Mouse (Mus musculus): Measurements from ENCODE around the gene Zfp810. TPM values are rescaled to one million over a fixed set of nuclear protein-coding genes. Genes with fewer than 3 reads are reported as not detected.

The Zfp810 gene
- polyA plus RNA-seq, 1 experiment from 2014 or later = 29.0 TPM

GRCm38 (mm10) chr9:22256579-22256978 is 50.9 kb downstream of the Zfp810 start:
- H3K4me3 ChIP-seq = no peak overlapping the region
- no peaks in the 10 kb centered on the region for H3K27me3 ChIP-seq (ENCODE audit: insufficient read depth, poor library complexity, severe bottlenecking)
- 95% methylated on average over 4 of the region's 4 CpGs for WGBS
- no peak overlapping the region for H3K27ac ChIP-seq
- H3K36me3 ChIP-seq = peaks cover 66% of the 10 kb centered on the region
- H3K9me3 ChIP-seq = peaks cover 29% of the 10 kb centered on the region
- H3K4me1 ChIP-seq (replicated peaks) = 0 out of 2 replicates have a peak, but pooled peaks cover 8% of the 10 kb centered on the region
- no peak for DNase-seq (ENCODE audit: low spot score)

DNA sequence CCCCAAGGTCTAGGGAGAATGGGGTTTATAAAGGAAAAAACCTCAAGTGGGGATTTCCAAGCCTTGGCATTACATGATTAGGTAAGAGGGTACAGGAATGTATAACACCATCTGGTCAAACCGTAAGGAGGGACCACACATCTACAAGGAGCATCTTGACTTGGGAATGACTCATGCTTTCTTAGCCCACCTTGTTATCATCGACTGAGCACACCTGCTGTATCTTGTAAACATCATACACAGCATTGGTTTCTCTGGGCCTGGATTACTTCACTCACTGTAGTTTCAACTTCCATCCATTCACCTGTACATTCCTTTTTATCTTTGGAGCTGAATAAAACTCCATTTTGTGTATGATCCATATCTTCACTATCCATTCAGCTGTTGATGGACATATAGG is 63.2 kb downstream of the Zfp810 start:
- Histone ChIP-seq H3K4me1 (replicated peaks) (no peaks in the 10 kb centered on the region), H3K27me3 (ENCODE audit: insufficient read depth, poor library complexity, severe bottlenecking) (no peaks in the 10 kb centered on the region), H3K27ac (no peak overlapping the region), H3K36me3 (peaks cover 98% of the 10 kb centered on the region), H3K9me3 (peaks cover 46% of the 10 kb centered on the region), H3K4me3 (no peak overlapping the region)
- 98% methylated on average over 2 of the region's 2 CpGs for WGBS
- no peak for DNase-seq (ENCODE audit: low spot score)

GRCm38 (mm10) chr9:22240001-22240400 is 67.4 kb downstream of the Zfp810 start:
- DNase-seq (ENCODE audit: low spot score) = no peak
- Histone ChIP-seq H3K9me3 (peaks cover 22% of the 10 kb centered on the region), H3K4me1 (replicated peaks) (no peaks in the 10 kb centered on the region), H3K27ac (no peak overlapping the region), H3K36me3 (peaks cover 97% of the 10 kb centered on the region), H3K27me3 (ENCODE audit: insufficient read depth, poor library complexity, severe bottlenecking) (no peaks in the 10 kb centered on the region), H3K4me3 (no peak overlapping the region)
- 89% methylated on average over 4 of the region's 4 CpGs for WGBS

DNA sequence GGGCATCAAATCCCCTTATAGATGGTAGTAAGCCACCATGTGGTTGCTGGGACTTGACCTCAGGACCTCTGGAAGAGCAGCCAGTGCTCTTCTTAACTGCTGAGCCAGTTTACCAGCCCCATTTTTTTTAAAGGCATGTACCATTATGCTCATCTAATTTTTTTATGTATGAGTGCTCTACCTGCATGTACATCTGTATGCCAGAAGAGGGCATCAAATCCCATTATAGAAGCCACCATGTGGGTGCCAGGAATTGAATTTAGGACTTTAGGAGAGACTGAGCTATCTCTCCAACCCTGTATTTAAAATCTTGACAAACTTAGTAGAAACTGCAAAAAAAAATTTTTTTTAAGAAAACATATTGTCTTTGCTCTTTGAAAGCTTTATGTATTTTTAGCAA is 76.9 kb downstream of the Zfp810 start:
- DNase-seq (ENCODE audit: low spot score) = no peak
- no peak overlapping the region for H3K27ac ChIP-seq
- peaks cover 16% of the 10 kb centered on the region for H3K36me3 ChIP-seq
- no peaks in the 10 kb centered on the region for H3K4me1 ChIP-seq (replicated peaks)
- H3K27me3 ChIP-seq (ENCODE audit: insufficient read depth, poor library complexity, severe bottlenecking) = no peaks in the 10 kb centered on the region
- no peak overlapping the region for H3K4me3 ChIP-seq
- no peaks in the 10 kb centered on the region for H3K9me3 ChIP-seq

DNA sequence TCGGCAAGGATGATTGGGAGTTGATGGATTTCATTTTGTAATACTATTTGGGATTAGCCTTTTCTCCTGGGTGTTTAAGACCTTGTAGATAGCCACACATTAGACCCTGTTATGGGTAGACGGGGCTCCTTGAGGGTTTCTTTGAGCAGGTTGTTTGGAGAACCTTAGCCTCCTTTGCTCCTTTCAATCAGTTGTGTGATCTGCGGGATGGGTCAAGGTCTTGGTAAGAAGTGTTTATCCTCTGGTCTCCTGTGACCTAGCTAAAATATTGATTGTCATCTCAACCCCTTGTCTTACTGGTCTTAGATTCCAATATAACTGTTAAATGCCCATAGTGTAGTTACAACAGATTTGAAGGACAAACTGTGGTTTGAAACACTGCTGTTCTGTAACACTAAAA is 77.4 kb downstream of the Zfp810 start:
- Histone ChIP-seq H3K36me3 (peaks cover 11% of the 10 kb centered on the region), H3K27ac (no peak overlapping the region), H3K4me1 (replicated peaks) (no peaks in the 10 kb centered on the region), H3K9me3 (no peaks in the 10 kb centered on the region), H3K27me3 (ENCODE audit: insufficient read depth, poor library complexity, severe bottlenecking) (no peaks in the 10 kb centered on the region), H3K4me3 (no peak overlapping the region)
- no peak for DNase-seq (ENCODE audit: low spot score)
- WGBS = 93% methylated on average over 3 of the region's 3 CpGs

DNA sequence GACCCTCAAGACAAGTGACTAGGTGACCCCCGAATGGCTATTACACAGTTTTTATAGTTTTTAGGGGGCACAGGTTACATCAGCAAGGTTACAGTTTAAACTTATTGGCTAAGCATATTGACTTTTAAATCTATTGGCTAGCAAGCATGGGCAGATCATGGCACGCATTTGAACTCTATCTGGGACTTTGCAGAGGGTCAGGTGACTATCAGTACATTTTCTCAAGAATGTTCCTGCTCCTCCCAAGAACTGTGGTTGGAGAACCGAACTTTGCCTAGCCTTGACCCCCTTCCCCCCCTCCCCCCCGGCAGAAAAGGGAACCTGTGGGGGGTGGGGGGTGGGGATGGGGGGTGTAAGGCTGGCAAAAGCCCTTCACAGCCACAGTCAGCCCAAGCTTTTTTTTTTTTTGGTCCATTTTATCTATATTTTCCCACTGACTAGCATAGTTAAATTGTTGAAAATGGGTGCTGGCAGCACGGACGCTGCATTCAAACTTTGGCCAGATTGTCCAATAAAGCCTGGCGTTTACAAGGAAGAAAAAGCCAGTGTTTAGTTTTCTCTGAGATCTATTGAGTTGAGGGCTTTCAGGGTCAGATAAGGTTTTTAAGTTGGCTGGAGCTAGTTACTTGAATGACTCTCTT is 77.9 kb downstream of the Zfp810 start:
- Histone ChIP-seq H3K4me1 (replicated peaks) (no peaks in the 10 kb centered on the region), H3K27ac (no peak overlapping the region), H3K9me3 (no peaks in the 10 kb centered on the region), H3K27me3 (ENCODE audit: insufficient read depth, poor library complexity, severe bottlenecking) (no peaks in the 10 kb centered on the region), H3K36me3 (peaks cover 5% of the 10 kb centered on the region; the same call in 1 of the 2 replicates), H3K4me3 (no peak overlapping the region)
- DNase-seq (ENCODE audit: low spot score) = no peak
- 90% methylated on average over 7 of the region's 7 CpGs for WGBS

- H3K27me3 ChIP-seq (ENCODE audit: insufficient read depth, poor library complexity, severe bottlenecking) = no peaks in the 10 kb centered on the region
- H3K4me1 ChIP-seq (replicated peaks) = no peaks in the 10 kb centered on the region
- no peak for DNase-seq (ENCODE audit: low spot score)
- H3K9me3 ChIP-seq = no peaks in the 10 kb centered on the region
- 89% methylated on average over 15 of the region's 15 CpGs for WGBS
- H3K4me3 ChIP-seq = no peak overlapping the region
- H3K27ac ChIP-seq = no peak overlapping the region
- H3K36me3 ChIP-seq = peaks cover 5% of the 10 kb centered on the region; the same call in 1 of the 2 replicates
Observed at GRCm38 (mm10) chr9:22226846-22227245, 80.6 kb downstream of the Zfp810 start.

Other genes starting within 250 kb of the Zfp810 start
- gene Gm49318, start 236.4 kb downstream of the Zfp810 start, polyA plus RNA-seq (2016; fragmentation: Nextera tagmentation; extraction: Ambion mirVana) = not detected in 2 replicates
- 11.1 and 15.4 TPM in 2 replicates for gene Zfp653, start 236.3 kb downstream of the Zfp810 start, polyA plus RNA-seq (2016; fragmentation: Nextera tagmentation; extraction: Ambion mirVana)
- gene Ecsit, start 222.2 kb downstream of the Zfp810 start, polyA plus RNA-seq (2016; fragmentation: Nextera tagmentation; extraction: Ambion mirVana) = 42.6 and 45.5 TPM in 2 replicates
- 2.4 TPM in 2 replicates for gene Cnn1, start 208.4 kb downstream of the Zfp810 start, polyA plus RNA-seq (2016; fragmentation: Nextera tagmentation; extraction: Ambion mirVana)
- 250 and 261 TPM in 2 replicates for gene Elof1, start 190.5 kb downstream of the Zfp810 start, polyA plus RNA-seq (2016; fragmentation: Nextera tagmentation; extraction: Ambion mirVana)
- gene Acp5, start 171.9 kb downstream of the Zfp810 start, polyA plus RNA-seq (2016; fragmentation: Nextera tagmentation; extraction: Ambion mirVana) = 20.9 and 23.7 TPM in 2 replicates
- 55.6 and 68.3 TPM in 2 replicates for gene Pigyl, start 150.8 kb downstream of the Zfp810 start, polyA plus RNA-seq (2016; fragmentation: Nextera tagmentation; extraction: Ambion mirVana)
- gene Zfp872, start 119.6 kb downstream of the Zfp810 start, polyA plus RNA-seq (2016; fragmentation: Nextera tagmentation; extraction: Ambion mirVana) = 0.11 TPM in 1 of 2 replicates, not detected in the other
- 9.0 and 10.5 TPM in 2 replicates for gene Zfp809, start 81.9 kb downstream of the Zfp810 start, polyA plus RNA-seq (2016; fragmentation: Nextera tagmentation; extraction: Ambion mirVana)
- gene Zfp599, start 47.8 kb downstream of the Zfp810 start, polyA plus RNA-seq (2016; fragmentation: Nextera tagmentation; extraction: Ambion mirVana) = 5.4 and 6.5 TPM in 2 replicates
- 31.4 and 39.4 TPM in 2 replicates for gene Anln, start 81.5 kb upstream of the Zfp810 start, polyA plus RNA-seq (2016; fragmentation: Nextera tagmentation; extraction: Ambion mirVana)
- 9.3 and 9.4 TPM in 2 replicates for gene 9530077C05Rik, start 103.9 kb upstream of the Zfp810 start, polyA plus RNA-seq (2016; fragmentation: Nextera tagmentation; extraction: Ambion mirVana)
- gene Gm17545, start 146.6 kb upstream of the Zfp810 start, polyA plus RNA-seq (2016; fragmentation: Nextera tagmentation; extraction: Ambion mirVana) = not detected in 2 replicates
- gene Rp9, start 162.1 kb upstream of the Zfp810 start, polyA plus RNA-seq (2016; fragmentation: Nextera tagmentation; extraction: Ambion mirVana) = 46.5 and 49.1 TPM in 2 replicates
- 15.0 and 16.0 TPM in 2 replicates for gene Bbs9, start 168.1 kb upstream of the Zfp810 start, polyA plus RNA-seq (2016; fragmentation: Nextera tagmentation; extraction: Ambion mirVana)